Mouse (Mus musculus) brown adipose tissue, adult 24 weeks (tissue): ENCODE results near the gene Uqcc1. TPM values are rescaled to one million over a fixed set of nuclear protein-coding genes. Genes with fewer than 3 reads are reported as not detected.

ENCODE experiments used
- H3K27ac ChIP-seq: fragments of 200-500 bp; replicated peaks from 2 replicates; pipeline ENCODE4 v1.5.1; 2012; ENCODE audit warnings: low read depth, mild to moderate bottlenecking, low read length
- H3K4me1 ChIP-seq: fragments of 200-500 bp; 2 replicates; pipeline ENCODE4 v1.6.1; 2012; ENCODE audit warnings: low read length, mixed read lengths; ENCODE audit not compliant: control insufficient read depth, insufficient read depth, insufficient read length
- H3K4me3 ChIP-seq: fragments of 200-500 bp; 2 replicates; pipeline ENCODE4 v1.5.1; 2012; ENCODE audit warnings: low read depth, mild to moderate bottlenecking, low read length, moderate library complexity; ENCODE audit not compliant: insufficient read depth
- polyA plus RNA-seq: library from polyadenylated mRNA; stranded (reverse); fragments of >200 nt; gene quantifications from 2 replicates; pipeline ENCODE4 v1.2.4, GENCODE M21; 2012; ENCODE audit not compliant: missing spikeins, insufficient read depth, insufficient read length

The Uqcc1 gene
- polyA plus RNA-seq, 1 experiment = 178 TPM

DNA sequence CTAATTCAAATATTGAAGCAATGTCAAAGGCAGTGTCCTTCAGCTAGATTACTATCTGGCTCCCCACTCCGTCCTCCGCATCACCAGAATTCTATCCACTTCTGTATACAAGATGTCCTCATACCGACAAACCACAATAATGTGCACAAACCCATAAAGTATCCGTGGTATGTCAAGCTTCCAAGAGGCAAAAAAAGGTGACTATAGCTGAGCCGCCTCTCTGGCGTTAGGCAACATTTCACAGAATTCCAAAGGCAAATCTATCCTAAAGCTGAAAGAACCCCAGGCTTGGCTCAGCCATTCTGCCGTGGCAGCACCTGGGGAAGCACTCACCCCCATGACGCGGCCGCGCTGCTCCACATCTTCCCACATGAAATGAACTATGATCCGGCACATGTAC lies 43.3 kb downstream of the Uqcc1 start:
- no peaks in the 10 kb centered on the region for H3K4me1 ChIP-seq
- H3K4me3 ChIP-seq = no peak overlapping the region
- no peak overlapping the region for H3K27ac ChIP-seq

DNA sequence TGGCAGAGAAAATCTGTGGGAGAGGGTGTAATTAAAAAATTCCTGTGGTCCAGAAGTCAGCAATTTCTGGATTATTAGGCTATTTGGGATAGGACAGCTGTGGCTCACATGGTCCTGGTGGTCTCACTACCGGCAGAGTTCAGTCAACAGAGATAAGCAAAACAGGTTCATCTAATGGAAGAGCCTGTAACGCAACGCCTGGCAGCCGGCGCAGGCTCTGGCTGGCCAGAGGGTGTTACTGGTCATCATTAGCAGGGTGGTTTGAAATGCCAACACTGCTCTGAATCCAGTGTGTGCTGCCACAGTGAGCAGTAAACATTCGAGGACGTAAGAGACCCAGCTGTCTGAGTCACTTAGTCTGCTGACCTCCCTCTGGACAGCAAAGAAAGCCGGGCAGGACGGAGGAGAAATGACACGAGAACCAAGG lies 44.8 kb downstream of the Uqcc1 start:
- Histone ChIP-seq H3K27ac (no peak overlapping the region), H3K4me3 (no peak overlapping the region)

DNA sequence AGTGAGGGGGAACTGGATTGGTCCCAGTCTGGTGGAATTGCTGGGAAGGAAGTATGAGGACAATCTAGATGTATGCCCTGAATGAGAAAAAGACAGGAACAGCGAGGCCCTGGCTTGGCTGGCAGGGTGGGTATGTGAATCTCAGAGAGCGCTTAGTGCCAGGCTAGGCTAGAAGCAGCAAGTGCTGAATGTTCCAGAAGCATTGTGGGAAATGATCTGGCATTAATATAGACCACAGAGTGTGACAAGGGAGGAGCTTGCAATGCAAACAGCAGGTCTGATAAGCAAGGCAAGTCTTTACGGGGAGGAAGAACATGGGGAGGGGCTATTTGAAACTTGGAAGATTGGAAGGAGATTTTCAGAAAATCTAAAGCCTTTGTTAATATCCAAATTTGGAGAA lies 48.0 kb downstream of the Uqcc1 start:
- no peaks in the 10 kb centered on the region for H3K4me1 ChIP-seq
- H3K4me3 ChIP-seq = no peak overlapping the region
- no peak overlapping the region for H3K27ac ChIP-seq

More for the DNA sequence above, 44.8 kb downstream of the Uqcc1 start:
- no peaks in the 10 kb centered on the region for H3K4me1 ChIP-seq

DNA sequence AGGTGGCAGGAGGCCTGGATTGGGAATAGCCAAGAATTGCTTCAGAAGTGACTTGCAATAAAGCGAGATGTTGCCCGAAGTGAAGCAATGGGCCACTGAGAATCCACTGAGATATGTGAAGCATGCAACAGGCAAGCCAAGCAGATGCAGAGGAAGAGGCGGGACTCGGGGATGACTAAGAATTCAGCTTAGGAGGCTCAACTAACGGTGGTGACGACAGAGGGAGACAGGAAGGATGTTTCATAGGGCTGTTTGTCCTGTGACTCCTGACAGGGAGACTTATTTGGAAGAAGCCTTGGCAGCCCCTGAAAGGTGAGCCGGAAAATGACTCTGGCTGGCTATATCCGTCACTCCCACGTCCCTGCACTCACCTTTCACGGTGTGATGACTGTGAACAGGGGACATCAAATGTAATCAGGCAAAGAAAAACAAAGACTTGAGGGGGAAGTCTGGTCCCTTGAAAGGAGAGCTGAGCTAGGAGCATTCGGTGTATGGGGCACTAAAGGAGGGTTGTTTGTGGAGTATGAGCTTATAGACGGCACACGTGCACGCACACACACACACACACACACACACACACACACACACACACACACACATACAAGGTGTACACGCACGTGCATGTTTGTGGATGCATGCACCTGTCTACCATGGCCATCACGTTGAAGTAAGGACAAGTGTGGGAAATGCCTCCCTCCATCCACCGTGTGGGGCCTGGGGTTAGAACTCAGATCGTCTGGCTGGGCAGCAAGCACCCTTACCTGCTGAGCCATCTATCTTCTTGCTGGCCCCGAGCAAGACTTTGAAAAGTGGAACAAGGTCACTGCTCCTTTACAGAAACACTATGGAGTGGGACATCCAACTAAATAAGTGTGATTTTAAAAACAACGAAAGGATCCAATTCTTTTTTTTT lies 50.9 kb downstream of the Uqcc1 start:
- no peak overlapping the region for H3K4me3 ChIP-seq
- no peaks in the 10 kb centered on the region for H3K4me1 ChIP-seq
- H3K27ac ChIP-seq = no peak overlapping the region; the same call in 1 of the 2 replicates

DNA sequence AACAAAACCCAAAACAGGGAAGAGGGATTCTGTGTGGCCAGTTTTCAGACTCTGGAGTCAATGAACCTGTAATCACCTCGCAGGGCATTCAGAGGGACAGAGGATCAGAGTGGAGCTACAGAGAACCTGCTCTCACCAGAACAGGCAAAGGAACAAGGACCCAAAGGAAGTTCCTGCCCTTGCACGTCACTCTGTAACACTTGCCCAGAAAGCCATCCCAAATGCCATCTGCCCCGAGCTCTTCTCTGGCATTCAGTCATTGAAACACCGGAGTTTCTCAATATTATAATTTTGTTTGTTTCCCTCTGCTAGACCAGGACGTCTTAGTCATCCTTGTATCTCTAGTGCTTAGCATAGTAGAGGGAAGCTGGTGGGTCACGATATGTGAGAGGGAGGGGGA lies 56.5 kb downstream of the Uqcc1 start:
- H3K4me1 ChIP-seq = no peaks in the 10 kb centered on the region
- H3K4me3 ChIP-seq = no peak overlapping the region
- H3K27ac ChIP-seq = no peak overlapping the region

DNA sequence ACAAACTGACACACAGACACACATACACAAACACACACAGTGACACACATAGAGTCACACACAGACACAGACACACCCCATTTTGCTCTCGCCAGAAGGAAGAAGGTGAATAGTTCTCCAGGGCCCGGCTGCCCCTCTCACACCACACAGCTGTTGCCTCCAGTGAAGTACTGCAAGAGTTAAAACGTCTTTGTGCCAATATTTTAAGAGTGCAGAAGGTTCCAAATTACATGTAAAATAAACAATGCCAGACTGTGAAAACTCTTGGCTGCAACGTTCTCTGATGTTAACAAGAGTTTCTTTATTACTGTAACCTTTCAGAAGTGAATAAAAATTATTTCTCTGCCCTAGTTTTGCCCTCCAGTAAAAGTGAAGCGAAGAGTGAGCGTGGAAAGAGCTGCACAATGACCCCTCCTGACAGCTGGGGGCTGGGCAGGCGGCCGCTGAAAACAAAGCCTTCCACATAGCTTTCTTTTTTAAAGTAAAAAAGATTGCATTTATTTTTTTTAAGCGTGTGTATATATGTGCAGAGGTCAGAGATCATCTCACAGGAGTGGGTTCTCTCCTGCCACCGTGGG lies 57.1 kb downstream of the Uqcc1 start:
- Histone ChIP-seq H3K4me3 (no peak overlapping the region), H3K27ac (no peak overlapping the region), H3K4me1 (no peaks in the 10 kb centered on the region)

DNA sequence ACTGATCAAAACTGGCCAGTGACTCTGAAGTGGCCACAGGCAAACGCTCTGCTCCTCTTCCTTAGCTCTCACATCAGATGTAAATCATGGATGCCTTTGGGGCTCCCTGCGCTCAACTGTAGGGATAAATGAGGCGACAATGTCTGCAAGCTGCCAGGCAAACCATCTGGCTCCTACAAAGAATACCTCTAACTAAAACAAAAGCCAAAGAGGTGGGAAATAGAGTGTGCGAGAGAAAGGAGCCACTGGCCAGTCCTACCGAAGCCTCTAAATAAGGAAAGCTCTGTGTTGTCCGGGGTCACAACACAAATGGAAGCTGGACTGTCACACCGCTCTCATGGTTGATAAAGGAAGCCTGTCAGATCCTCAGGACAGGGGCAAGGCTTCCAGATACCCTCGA lies 57.6 kb downstream of the Uqcc1 start:
- H3K27ac ChIP-seq = no peak overlapping the region
- no peaks in the 10 kb centered on the region for H3K4me1 ChIP-seq
- no peak overlapping the region for H3K4me3 ChIP-seq

DNA sequence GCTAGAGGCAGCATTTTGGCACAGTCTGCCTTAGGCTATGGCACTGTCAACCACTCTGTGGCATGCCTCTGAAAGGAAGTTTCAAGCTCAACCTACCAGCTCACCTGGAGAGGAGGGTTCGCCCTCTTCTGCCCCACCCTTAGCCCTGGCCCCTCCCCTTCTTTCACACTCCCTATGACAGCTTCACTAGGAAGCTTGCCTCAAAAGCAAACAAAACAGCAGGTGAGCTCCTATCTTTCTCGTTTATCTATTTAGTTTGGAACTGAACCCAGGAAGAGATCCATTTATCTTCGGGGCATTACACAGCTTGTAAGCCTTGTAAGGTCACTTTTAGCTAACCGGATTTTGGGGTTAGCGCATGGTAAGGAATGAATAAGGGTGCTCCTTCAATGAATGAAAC lies 60.3 kb downstream of the Uqcc1 start:
- no peak overlapping the region for H3K4me3 ChIP-seq
- H3K27ac ChIP-seq = no peak overlapping the region
- H3K4me1 ChIP-seq = no peaks in the 10 kb centered on the region

DNA sequence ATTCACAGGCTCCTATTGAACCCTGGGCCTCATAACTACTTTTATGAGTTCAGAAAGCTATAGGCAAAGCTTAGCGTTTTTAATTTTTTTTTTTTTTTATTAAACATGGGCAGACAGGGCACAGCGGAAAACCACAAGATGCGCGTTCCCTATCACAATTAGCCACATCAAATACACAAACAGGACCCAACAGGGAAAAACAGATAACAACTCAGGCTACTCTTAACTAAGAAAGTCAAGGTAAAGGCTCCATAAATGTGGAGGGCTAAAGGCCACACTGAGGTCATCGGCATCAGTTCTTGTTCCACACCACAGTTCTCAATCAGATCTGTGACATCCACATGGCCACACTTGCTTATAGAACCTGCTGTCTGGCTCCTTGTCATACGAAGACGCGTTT lies 61.8 kb downstream of the Uqcc1 start:
- H3K27ac ChIP-seq = no peak overlapping the region
- no peak overlapping the region for H3K4me3 ChIP-seq
- no peaks in the 10 kb centered on the region for H3K4me1 ChIP-seq

DNA sequence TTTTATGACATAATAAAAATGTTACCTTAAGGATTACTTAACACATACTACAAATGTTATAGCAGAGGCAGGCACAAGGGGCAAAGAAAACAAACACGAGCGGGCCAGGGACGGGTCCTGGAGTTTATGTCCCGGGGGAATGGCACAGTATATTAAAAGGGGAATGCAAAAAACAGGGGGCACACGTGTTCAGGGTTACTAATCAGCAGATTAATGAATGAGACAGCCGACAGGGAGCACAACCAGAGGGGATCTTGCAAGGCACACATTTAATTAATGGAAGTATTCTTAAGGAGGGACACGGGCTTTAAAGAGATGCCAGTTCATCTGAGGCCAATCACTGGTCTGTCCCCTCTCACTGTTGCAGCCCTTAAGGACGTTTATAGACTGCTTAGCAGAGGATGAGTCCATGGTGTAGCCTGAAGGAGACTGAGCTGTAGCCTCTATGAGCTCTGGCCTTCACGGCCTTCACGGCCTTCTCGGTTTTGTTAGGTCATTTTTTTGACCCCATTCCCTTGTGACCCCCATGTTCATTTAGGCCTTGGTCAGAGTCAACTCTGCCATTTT lies 66.7 kb downstream of the Uqcc1 start:
- no peak overlapping the region for H3K4me3 ChIP-seq
- no peak overlapping the region for H3K27ac ChIP-seq
- H3K4me1 ChIP-seq = no peaks in the 10 kb centered on the region

DNA sequence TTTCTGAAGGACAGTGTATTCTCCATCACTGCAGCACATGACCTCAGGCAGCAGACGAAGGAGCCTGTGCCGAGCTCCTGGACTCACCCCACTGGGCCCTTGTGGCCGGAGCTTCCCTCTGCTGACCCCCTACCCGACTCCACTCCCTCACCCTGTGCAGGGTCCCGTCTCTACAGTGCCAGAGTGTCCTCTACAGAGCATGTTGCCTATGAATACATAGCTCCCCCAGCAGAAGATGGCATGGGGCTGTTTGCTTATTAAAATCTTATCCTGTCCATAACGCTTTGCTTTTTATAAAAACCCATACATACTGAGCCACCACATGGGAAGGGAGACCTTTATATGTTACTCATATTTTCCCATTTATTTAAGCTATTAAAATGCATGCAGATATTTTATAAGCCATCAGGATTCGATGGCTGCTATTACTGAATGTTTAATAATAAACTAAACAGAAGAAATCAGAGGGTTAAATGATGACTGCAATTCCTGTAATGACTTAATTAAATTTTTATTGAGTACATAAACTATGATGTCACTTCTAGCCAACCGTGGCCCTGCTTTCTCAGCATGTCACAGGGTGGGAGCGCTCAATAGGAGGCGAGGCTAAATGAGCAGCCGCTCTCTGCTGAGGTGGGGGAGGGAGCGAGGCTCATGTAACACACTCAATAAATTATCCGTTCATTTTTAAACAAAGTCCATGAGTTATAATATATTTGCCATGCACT lies 67.4 kb downstream of the Uqcc1 start:
- H3K4me3 ChIP-seq = no peak overlapping the region
- H3K27ac ChIP-seq = no peak overlapping the region
- no peaks in the 10 kb centered on the region for H3K4me1 ChIP-seq

DNA sequence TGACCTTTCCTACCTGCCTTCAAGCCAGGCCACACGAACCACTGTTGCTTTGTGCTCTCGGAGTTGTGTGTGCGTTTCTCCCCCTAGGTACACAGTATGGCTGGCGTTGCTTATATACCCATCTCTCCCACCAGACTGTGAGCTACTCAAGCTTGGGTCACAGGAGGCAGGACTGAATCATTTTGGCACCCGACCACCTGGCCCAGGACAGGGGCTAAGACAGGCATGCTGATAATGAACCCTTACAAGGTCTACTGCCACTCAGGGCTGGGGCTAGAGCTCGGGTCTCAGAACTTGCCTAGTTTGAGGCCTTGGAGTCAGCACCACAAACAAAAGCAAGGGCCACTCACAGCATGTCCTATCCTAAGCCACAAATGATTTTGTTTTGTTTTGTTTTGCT lies 68.5 kb downstream of the Uqcc1 start:
- Histone ChIP-seq H3K4me3 (no peak overlapping the region), H3K27ac (no peak overlapping the region), H3K4me1 (no peaks in the 10 kb centered on the region)

DNA sequence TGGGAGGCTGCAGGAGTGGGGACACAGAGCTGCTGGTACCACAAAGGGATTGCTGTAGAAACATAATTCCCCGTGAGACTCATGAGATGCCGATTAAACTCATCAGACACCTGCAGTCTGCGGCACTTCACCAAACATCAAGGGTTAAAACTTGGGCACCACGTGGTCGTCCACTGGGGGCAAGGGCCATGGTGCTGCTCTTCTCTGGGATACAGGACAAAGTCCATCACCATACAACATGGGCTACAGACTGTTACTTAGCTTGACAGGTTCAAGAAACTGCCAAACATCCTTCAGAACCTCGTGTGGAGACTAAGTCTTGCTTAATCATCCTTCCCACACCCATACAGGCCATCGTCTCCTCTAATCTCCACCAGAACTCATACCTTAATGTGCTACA lies 70.0 kb downstream of the Uqcc1 start:
- H3K27ac ChIP-seq = no peak overlapping the region
- no peaks in the 10 kb centered on the region for H3K4me1 ChIP-seq
- H3K4me3 ChIP-seq = no peak overlapping the region

DNA sequence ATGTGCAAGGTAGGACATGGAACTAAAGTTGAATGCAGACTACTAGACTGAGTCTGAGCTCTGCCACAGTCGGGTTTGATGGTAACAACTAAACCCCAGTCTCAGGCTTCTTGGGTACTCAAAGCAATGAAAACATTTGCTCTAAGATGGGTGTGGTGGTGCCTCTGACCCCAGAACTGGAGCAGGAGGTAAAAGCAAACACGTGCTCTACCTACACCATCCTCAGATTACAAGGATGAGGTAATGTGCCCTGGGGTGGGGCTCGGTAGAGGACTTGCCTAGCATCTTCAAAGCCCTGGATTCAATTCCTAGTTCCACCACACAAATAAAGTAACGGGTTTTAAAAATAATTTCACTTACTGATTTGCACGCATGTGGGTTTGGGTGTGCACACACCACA lies 77.6 kb downstream of the Uqcc1 start:
- Histone ChIP-seq H3K4me1 (no peaks in the 10 kb centered on the region), H3K4me3 (no peak overlapping the region), H3K27ac (no peak overlapping the region)

DNA sequence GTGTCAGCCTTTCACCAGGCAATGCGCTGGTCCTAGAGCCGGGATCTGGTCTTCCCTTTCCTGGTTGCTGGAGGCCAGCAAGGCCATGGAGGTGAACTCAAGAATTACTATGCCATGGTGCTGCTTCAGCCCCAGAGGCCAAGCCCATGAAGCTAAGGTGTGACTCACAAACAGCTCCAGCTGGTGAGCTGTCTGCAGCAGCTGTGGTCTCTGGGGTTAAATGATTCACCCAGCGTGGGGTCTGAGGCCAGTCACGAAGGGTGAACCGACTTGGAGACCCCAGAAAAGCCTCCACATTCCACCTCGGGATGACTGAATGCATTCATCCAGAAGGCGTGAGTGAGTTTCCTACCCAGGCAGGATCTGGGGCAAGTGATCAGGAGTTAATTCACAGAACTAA lies 80.0 kb downstream of the Uqcc1 start:
- H3K4me1 ChIP-seq = no peaks in the 10 kb centered on the region
- no peak overlapping the region for H3K27ac ChIP-seq
- no peak overlapping the region for H3K4me3 ChIP-seq
